Mouse (Mus musculus) heart, postnatal 0 days (tissue): ENCODE data around the gene Pdzd2. TPM values are rescaled to one million over a fixed set of nuclear protein-coding genes. Genes with fewer than 3 reads are reported as not detected.

Experiments used
- ATAC-seq: fragments of 200-750 bp; cut with Nextera tagmentation; 2 replicates; pipeline ENCODE4 v1.8.0; 2017; ENCODE audit warnings: low read depth, moderate number of reproducible peaks, moderate library complexity; ENCODE audit not compliant: insufficient read depth
- DNase-seq: peaks from one replicate; pipeline ENCODE4 v3.0.0-alpha.2; 2016; ENCODE audit warnings: low spot score
- H3K27ac ChIP-seq: fragments of 300-500 bp; sonication (generic); 2 replicates; pipeline ENCODE4 v1.5.1; 2014; ENCODE audit warnings: low read depth, mild to moderate bottlenecking
- H3K27me3 ChIP-seq: fragments of 300-500 bp; sonication (generic); 2 replicates; pipeline ENCODE4 v1.6.1; 2014; ENCODE audit warnings: low read length, mixed read lengths; ENCODE audit not compliant: control insufficient read depth, insufficient read depth
- H3K36me3 ChIP-seq: fragments of 300-500 bp; sonication (generic); replicated peaks from 2 replicates; pipeline ENCODE4 v1.6.1; 2014; ENCODE audit warnings: low read length, mixed read lengths; ENCODE audit not compliant: control insufficient read depth, insufficient read depth
- H3K4me1 ChIP-seq: fragments of 300-500 bp; sonication (generic); 2 replicates; pipeline ENCODE4 v1.6.1; 2014; ENCODE audit warnings: antibody characterized with exemption; ENCODE audit not compliant: control insufficient read depth, insufficient read depth
- H3K4me2 ChIP-seq: fragments of 300-500 bp; sonication (generic); 2 replicates; pipeline ENCODE4 v1.6.1; 2014; ENCODE audit warnings: low read depth, mild to moderate bottlenecking, low read length, moderate library complexity
- H3K4me3 ChIP-seq: fragments of 300-500 bp; sonication (generic); 2 replicates; pipeline ENCODE4 v1.5.1; 2014; ENCODE audit warnings: low read depth, low read length
- H3K9ac ChIP-seq: fragments of 300-500 bp; sonication (generic); replicated peaks from 2 replicates; pipeline ENCODE4 v1.6.1; 2014; ENCODE audit warnings: low read depth, low read length, mixed read lengths
- H3K9me3 ChIP-seq: fragments of 300-500 bp; sonication (generic); replicated peaks from 2 replicates; pipeline ENCODE4 v1.6.1; 2016; ENCODE audit warnings: low read length; ENCODE audit not compliant: control insufficient read depth
- CTCF ChIP-seq: IDR thresholded peaks from 2 replicates; pipeline ENCODE4 v1.5.1; 2016; ENCODE audit warnings: antibody characterized with exemption, control low read depth, low read depth
- EP300 ChIP-seq: IDR thresholded peaks from 2 replicates; pipeline ENCODE4 v1.6.1; 2016; ENCODE audit warnings: antibody characterized with exemption, low read depth
- WGBS: fragments of 180-500 bp; shearing (Covaris S2); extraction: QIAGEN DNeasy Blood & Tissue Kit; methylation state at CpG from one replicate; pipeline ENCODE4 v1.1.7; 2014; 5-methylcytosine and 5-hydroxymethylcytosine counted together
- polyA plus RNA-seq: library from polyadenylated mRNA; unstranded; fragments of >200 nt; fragmentation: Nextera tagmentation; extraction: Ambion mirVana; gene quantifications from 2 replicates; pipeline ENCODE4 v1.2.1, GENCODE M21; 2015
- total RNA-seq: library from RNA; depleted of rRNA; stranded (reverse); fragments of >200 nt; gene quantifications from 2 replicates; pipeline ENCODE4 v1.2.3, GENCODE M21; 2014; ENCODE audit warnings: low replicate concordance

The Pdzd2 gene
- total and polyA plus RNA-seq, 2 experiments from 2014 or later, result 36.1 to 86.0 TPM

DNA sequence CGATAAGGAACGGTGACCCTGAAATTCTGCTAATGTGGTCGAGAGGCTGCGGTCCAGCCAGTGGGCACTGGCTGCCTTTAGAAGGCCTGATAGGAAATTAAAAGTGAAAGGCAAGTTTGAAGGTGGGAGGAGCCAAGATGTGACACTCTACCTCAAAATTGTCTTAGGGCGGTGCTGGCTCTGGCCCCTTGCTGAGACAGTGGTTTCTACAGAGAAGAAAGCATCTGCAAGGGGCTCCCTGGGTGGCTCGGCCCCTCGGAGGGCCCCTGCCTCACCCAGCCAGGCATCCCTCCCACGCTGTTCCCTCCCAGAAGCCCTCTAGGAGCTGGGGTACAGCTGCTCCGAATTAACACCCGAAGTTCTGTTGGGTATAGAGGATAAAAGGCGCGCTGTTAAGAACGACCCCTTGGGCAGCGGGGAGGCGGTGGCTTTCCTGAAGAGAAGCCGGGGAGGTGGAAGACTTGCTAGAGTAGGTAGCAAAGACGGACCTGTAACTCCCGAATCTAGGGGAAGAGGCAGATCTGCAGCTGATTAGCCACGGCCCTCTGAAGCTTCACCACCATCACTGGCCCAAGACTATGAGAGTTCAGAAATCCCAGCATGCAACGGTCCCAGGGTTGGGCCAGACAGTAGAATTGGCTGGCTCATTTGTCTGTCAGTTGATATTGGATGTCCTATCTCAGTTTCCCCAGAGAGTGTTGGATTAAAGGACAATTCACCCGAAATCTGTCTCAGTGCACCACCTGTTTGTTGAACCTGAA lies 71.8 kb downstream of the Pdzd2 start:
- peaks cover 4% of the 10 kb centered on the region; the same call in 1 of the 2 replicates for H3K36me3 ChIP-seq
- peak overlapping the region; percentile 45 for H3K4me2 ChIP-seq
- no peaks in the 10 kb centered on the region for H3K4me1 ChIP-seq
- no peak for TF ChIP-seq EP300
- TF ChIP-seq CTCF, result no peak
- H3K27ac ChIP-seq, result no peak overlapping the region
- H3K9ac ChIP-seq, result no peak overlapping the region
- 49% methylated on average over 21 of the region's 21 CpGs for WGBS
- no peaks in the 10 kb centered on the region for H3K27me3 ChIP-seq
- ATAC-seq (no peak), DNase-seq (no peak)
- no peaks in the 10 kb centered on the region for H3K9me3 ChIP-seq
- 0 out of 2 replicates have a peak overlapping the region, but pooled peaks have one; percentile 8 for H3K4me3 ChIP-seq

- 91% methylated on average over 6 of the region's 6 CpGs for WGBS
- DNase-seq (no peak), ATAC-seq (no peak)
- Histone ChIP-seq H3K4me2 (no peak overlapping the region), H3K9ac (no peak overlapping the region), H3K27me3 (no peaks in the 10 kb centered on the region), H3K27ac (no peak overlapping the region), H3K36me3 (peaks cover 4% of the 10 kb centered on the region; the same call in 1 of the 2 replicates), H3K9me3 (no peaks in the 10 kb centered on the region), H3K4me3 (no peak overlapping the region), H3K4me1 (no peaks in the 10 kb centered on the region)
- no peak for TF ChIP-seq CTCF
- TF ChIP-seq EP300, result no peak
These were observed 73.8 kb downstream of the Pdzd2 start for GRCm38 (mm10) chr15:12665946-12666345.

DNA sequence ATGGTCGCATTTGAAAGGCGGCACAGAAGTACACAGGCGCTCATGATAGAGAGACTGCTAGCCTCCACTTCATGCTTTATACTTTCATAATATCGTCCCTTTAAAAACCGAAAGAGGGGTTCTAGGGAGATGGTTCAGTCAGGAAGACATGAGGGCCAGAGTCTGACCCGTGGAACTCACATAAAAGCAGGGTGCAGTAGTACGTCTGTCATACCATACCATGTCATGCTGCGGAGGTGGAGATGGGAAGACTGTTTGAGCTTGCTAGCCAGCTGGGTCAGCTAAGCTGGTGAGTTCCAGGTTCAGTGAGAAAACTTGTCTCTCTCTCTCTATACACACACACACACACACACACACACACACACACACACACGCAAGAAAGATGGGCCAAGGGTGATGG lies 76.4 kb downstream of the Pdzd2 start:
- Histone ChIP-seq H3K27me3 (no peaks in the 10 kb centered on the region), H3K4me2 (no peak overlapping the region), H3K4me1 (no peaks in the 10 kb centered on the region; the same call in 1 of the 2 replicates), H3K27ac (no peak overlapping the region), H3K9me3 (no peaks in the 10 kb centered on the region), H3K36me3 (peaks cover 4% of the 10 kb centered on the region; the same call in 1 of the 2 replicates), H3K4me3 (no peak overlapping the region), H3K9ac (no peak overlapping the region)
- ATAC-seq, result no peak
- 85% methylated on average over 9 of the region's 9 CpGs for WGBS
- TF ChIP-seq EP300 (no peak), CTCF (no peak)
- DNase-seq, result no peak

GRCm38 (mm10) chr15:12660320-12660719 lies 79.4 kb downstream of the Pdzd2 start:
- ATAC-seq, result no peak
- Histone ChIP-seq H3K36me3 (no peaks in the 10 kb centered on the region), H3K9ac (no peak overlapping the region), H3K27me3 (no peaks in the 10 kb centered on the region), H3K4me2 (no peak overlapping the region), H3K4me1 (no peaks in the 10 kb centered on the region; the same call in 1 of the 2 replicates), H3K4me3 (no peak overlapping the region), H3K27ac (no peak overlapping the region), H3K9me3 (no peaks in the 10 kb centered on the region)
- no peak for DNase-seq
- 80% methylated on average over 9 of the region's 9 CpGs for WGBS
- TF ChIP-seq CTCF, result no peak
- no peak for TF ChIP-seq EP300

- DNase-seq, result no peak
- 92% methylated on average over 6 of the region's 6 CpGs for WGBS
- Histone ChIP-seq H3K4me3 (no peak overlapping the region), H3K36me3 (no peaks in the 10 kb centered on the region), H3K4me1 (peaks cover 3% of the 10 kb centered on the region), H3K9ac (no peak overlapping the region), H3K9me3 (no peaks in the 10 kb centered on the region), H3K27me3 (no peaks in the 10 kb centered on the region), H3K4me2 (no peak overlapping the region), H3K27ac (no peak overlapping the region)
- no peak for ATAC-seq
- TF ChIP-seq EP300 (no peak), CTCF (no peak)
These were observed 83.6 kb downstream of the Pdzd2 start for GRCm38 (mm10) chr15:12655959-12656662.
